Mouse (Mus musculus) right cerebral cortex, postnatal 4 days (tissue): ENCODE results near the gene Olfr214.
"Not testable (repeated sequence)": the region's sequence is repeated elsewhere in the genome, so short reads cannot be mapped to it uniquely, and the experiment has no call there.

Experiments
- DNase-seq: peaks from one replicate; pipeline ENCODE4 v3.0.0-alpha.2; 2022

The Olfr214 gene

DNA sequence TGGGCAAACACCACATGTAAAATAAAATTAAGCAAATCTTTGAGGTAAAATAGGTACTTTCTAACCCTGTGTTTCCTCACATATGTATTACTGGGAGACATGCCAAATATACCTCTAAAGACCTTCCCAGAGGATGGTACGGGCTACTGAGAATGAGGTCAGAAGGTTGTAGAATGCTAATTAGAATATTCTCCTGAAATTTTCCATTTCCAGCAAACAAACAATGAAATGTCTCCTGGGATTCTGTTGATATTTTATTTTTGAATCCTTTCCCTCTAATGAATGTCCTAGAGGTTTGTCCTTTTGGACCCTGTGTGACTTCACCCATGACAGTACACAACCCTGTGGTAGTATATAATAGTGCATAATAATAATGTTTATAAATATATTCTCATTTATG is at the start of gene Olfr214:
Olfr214 (plus strand) TSS at position 301 of the 400 bp plus-strand sequence.
- DNase-seq, result no peak

DNA sequence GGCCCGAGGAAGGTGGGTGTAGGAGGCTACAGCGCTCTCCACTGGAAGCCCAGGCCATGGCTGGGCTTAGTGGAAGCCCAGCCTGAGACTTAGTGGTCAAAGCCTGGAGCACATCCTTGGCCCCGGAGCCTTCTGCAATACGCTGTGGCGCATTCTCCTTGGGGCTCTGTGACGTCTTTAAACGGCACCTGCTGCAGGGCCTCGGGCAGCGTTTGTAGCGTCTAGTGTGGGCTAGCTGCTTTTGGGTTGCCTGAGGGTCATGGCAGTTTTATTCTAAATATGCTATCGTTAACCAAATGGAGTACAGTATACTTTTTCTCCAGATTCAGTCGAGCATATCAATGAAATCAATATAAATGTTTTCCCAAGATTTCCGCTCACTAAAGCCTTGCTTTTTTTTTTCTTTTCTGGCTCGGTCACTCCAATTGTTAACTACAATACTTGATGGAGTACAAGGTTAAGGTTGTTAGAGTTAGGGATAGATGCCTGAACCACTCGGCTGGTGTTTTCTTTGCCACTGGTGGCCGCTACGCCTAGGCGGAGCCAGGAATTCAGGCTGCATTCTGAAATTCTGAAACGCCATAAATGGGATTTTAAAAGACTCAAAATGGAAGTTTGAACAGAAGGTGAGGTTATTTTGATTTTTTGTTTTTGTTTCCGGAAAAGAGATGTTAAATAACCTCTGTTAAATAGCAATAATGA is 47.6 kb upstream of the Olfr214 start, which contains the start of gene Olfr212:
Olfr212 (plus strand) TSS at position 215 of the 702 bp plus-strand sequence.
- not testable (repeated sequence) for DNase-seq

DNA sequence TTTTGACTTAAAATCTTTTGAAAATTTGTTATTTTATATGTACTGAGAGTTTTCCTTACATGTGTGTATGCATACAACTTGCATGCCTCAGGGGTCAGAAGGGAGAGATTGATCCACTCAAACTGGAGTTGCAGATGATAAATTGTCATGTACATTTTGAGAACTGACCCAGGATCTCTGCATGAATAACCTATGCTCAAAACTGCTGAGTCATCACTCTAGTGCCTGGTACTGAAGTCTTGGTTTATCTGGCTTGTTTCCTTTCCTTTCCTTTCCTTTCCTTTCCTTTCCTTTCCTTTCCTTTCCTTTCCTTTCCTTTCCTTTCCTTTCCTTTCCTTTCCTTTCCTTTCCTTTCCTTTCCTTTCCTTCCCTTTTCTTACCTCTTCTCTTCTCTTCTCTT is 39.2 kb upstream of the Olfr214 start:
- no peak for DNase-seq

DNA sequence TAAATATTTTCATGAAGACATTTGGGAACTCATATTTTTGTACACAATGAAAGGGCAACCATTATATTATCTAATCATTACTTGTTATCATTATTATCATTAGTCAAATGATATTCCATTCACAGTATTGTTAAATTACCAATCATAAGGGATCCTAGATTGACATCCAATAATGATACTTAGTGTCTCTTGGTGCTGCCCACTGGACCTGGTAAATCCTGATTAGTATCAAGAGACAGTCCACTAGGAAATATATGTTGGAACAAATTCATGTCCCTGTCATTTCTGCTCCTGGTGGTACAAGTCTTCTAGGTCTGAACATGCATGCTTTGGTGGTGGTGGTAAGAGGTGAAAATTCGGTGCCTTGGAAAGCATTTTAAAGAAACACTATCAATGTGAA is 15.9 kb upstream of the Olfr214 start, which contains the start of gene Olfr213:
Olfr213 (plus strand) TSS at position 301 of the 400 bp plus-strand sequence.
- no peak for DNase-seq

DNA sequence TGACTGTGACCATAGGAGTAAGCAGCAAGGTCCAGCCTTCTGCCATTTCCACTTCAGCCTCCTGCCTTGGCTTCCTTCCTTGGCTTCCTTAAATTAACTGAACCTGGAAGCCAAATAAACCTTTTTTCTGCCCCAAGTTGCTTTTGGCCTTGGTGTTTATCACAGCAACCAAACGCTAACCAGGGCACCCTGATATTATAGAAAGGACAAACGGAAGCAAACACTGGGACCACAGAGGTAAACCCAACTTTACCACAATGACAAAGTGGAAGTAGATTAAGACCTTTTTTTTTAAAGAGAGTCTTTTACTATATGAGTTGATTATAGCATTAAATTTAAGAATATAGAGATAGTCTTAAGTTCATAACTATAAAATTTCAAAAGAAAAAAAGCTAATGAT is 11.5 kb upstream of the Olfr214 start:
- no peak for DNase-seq

DNA sequence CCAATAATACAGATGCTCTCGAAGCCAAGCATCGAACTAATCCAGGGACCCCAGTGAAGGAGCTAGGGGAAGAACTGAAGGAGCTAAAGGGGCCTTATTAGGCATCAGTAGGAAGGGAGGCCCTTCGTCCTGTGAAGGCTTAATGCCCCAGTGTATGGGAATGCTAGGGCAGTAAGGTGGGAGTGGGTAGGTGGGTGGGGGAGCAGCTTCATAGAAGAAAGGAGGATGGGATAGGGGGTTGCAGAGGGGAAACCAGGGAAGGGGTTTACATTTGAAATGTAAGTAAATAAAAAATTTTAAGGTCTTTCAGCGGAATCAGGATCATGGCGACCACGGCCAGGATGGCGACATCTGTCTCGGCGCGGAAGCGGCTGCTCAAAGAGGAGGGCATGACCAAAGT is 3.2 kb upstream of the Olfr214 start, which contains the start of gene Gm5580:
Gm5580 (plus strand) TSS at position 301 of the 400 bp plus-strand sequence.
- not testable (repeated sequence) for DNase-seq

DNA sequence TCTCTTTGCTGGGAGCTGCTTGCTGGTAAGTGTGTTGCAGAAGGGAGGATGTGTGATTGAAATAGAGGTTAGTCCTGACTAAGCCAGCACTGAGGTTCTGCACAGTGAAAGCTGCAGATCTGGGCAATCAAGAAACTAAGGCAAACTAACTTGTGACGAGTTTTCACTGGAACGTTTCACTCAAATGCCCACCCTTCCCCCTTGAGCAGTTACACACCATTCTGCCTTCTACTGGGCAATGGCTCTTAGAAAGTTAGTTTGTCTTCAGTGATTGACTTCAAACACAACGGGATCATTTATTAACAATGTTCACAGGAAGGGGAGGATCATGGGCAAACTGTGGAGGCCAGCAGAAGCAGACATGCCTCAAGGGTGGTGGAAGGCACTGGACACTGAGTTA is 917 bp downstream of the Olfr214 start:
- DNase-seq, result no peak

DNA sequence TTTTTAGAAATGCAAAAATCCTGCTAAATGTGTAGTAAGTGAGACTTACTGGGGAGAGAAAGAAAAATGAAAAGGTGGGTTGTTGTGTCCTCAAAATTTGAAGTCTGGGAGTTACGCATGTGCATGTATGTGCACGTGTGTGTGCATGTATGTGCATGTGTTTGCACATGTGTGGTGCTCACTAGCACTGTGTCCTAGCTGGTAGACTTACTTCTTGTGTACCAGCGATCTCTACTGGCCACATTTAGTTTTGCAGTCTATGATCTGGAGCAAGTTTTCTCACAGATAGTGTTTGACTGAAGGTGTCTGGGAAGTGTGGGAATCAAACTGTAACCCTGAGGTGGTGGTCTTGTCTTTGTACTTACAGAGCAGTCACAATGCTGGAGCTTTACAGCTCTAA is 15.8 kb downstream of the Olfr214 start:
- no peak for DNase-seq

DNA sequence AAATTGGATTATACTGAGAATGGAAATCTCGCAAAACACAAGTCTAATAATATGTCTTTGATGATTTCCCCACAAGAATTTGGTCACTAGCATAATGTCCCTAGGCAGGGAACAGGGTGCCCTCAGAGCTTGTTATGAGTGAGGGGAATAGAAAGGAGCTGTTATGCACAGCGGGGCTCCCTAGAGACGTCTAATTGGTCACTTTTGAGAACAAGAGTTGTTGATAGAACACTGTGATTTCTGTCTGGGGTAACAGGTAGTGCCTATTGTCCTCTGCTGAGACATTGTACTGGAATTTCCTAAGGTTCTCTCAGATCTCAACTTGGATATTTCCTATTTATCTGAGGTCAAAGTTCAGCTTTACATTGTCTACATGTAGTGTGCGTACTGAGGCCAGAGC is 30.1 kb downstream of the Olfr214 start, which contains the start of gene Olfr215:
Olfr215 (minus strand) TSS at position 101 of the 400 bp plus-strand sequence.
- DNase-seq, result no peak

DNA sequence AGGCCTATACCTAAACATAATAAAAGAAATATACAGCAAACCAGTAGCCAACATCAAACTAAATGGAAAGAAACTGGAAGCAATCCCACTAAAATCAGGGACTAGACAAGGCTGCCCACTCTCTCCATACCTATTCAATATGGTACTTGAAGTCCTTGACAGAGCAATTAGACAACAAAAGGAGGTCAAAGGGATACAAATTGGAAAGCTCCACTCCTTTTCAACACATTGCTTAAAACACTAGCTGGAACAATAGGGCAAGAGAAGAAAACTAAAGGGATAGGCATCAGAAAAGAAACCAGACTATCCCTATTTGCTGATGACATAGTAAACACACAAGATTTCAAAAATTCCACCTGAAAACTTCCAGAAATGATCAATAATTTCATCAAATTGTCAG is 46.9 kb downstream of the Olfr214 start:
- not testable (repeated sequence) for DNase-seq

DNA sequence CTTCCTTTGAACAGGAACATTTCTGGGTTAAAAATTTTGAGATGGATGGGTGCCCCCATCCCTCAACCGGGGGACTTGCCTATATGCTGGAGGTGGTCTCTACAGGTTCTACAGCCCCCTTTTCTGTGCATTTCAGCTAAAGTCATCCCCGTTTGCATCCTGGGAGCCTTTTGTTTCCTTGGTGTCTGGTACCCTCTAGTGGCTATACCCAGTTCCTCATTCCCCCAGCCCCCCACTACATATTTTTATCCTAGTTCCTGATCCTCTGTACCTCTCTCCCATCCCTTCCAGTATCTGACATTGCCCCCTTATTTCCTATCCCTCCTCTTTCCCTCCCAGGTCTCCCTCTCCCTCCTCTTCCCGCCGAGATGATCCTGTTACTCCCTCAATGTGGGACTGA is 53.2 kb downstream of the Olfr214 start:
- no peak for DNase-seq
